Comparison of ENCODE assay signal across 8 mouse cellular contexts in the genomic region with DNA sequence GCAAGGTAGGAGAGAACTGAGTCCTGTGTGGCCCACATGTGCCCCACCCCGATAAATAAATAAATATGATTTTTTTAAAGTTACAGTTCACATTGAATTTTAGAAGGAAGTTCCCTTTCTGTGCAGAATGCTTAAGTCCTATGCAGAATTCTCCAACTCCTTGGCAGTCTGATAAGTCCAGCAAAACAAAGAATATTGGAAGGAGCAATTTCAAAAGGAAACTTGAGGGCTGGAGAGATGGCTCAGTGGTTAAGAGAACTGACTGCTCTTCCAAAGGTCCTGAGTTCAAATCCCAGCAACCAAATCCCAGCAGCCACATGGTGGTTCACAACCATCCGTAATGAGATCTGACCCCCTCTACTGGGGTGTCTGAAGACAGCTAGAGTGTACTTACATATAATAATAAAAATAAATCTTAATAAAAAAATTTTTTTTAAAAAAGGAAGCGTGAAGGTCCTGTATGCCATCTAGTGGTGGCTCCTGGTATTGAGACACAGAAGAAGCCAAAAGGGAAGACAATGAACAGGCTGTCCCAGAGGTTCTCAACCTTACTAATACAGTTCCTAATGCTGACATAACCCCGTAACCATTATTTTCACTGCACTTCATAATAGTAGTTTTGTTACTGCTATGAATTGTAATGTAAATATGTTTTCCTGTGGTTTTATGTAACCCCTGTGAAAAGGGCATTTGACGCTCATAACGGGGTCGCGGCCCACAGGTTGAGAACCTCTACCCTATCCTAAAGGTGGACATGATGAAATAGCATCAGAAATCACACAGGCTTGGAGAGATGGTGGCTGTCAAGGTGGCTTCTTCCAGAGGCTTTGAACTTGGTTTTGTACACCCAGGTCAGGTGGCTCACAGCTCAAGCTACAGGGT. TPM values are rescaled to one million over a fixed set of nuclear protein-coding genes. Genes with fewer than 3 reads are reported as not detected.
A peak's percentile ranks its signal among the peaks of the same experiment; 100 is the strongest.
DNase-seq lines count a peak whose midpoint lies in the region.

No protein-coding gene starts in this region.

- DNase-seq in cerebellum, adult 18-20 months: peak; percentile 54 to 67
- DNase-seq in cerebellum, adult 11 months: no peak
- peak; percentile 20 to 58 for DNase-seq in layer of hippocampus, postnatal 14 days (ENCODE audit: low spot score in 2 of 2)
- DNase-seq in layer of hippocampus, postnatal 36 days: no peak
- peak; percentile 71 for DNase-seq in 416B (ENCODE audit: low read depth)
- DNase-seq in cerebellum, adult 9-11 months: peak; percentile 40
- DNase-seq in lung, postnatal 14 days: peak; percentile 74
- no peak for DNase-seq in frontal cortex, postnatal 10 days (ENCODE audit: low spot score in 2 of 2)

RNA-seq across cellular contexts. Expression of a gene that starts 25.4 kb away (rescaled TPM):
- 100 to 1,000 TPM; 137 to 140 TPM for total RNA-seq in layer of hippocampus, postnatal 14 days (2021)
- 10 to 100 TPM; 90.8 to 93.6 TPM for total RNA-seq in layer of hippocampus, postnatal 36 days (2021)

Comparison
In these comparisons a context has a peak if more than half of its experiments do, and no peak if none do; other contexts are left out.
1. DNase-seq: peak in cerebellum, adult 18-20 months (2 of 2), layer of hippocampus, postnatal 14 days (2 of 2), 416B (single experiment), cerebellum, adult 9-11 months (single experiment) and lung, postnatal 14 days (single experiment); none in cerebellum, adult 11 months (single experiment), layer of hippocampus, postnatal 36 days (0 of 2) and frontal cortex, postnatal 10 days (0 of 2).